Mouse (Mus musculus): Measurements from ENCODE around the gene Gm6460. TPM values are rescaled to one million over a fixed set of nuclear protein-coding genes. Genes with fewer than 3 reads are reported as not detected.
"Not testable (repeated sequence)": the region's sequence is repeated elsewhere in the genome, so short reads cannot be mapped to it uniquely, and the experiment has no call there.

Gene Gm6460
- not detected for total RNA-seq (2022)

- DNase-seq (ENCODE audit: low spot score in 2 of 2): not testable (repeated sequence)
Measured at GRCm38 (mm10) chr5:11594613-11595012, at the start of gene Gm6460. TSS of gene Gm6460 (plus strand) at chr5:11594913.

Other genes with a start within 250 kb of the Gm6460 start
- not detected for gene Gm8897, start 178.5 kb upstream of the Gm6460 start, total RNA-seq (2022)
- gene Gm8906, start 92.2 kb upstream of the Gm6460 start, total RNA-seq (2022): not detected
- not detected for gene Gm8922, start 87.0 kb downstream of the Gm6460 start, total RNA-seq (2022)
- not detected for gene Gm8926, start 175.6 kb downstream of the Gm6460 start, total RNA-seq (2022)